Mouse (Mus musculus): ENCODE results near the gene Pitpnc1.

Gene Pitpnc1

GRCm38 (mm10) chr11:107332332-107332731, 138.2 kb downstream of the Pitpnc1 start:
- WGBS = 59% methylated on average over 13 of the region's 13 CpGs

GRCm38 (mm10) chr11:107331425-107331824, 139.1 kb downstream of the Pitpnc1 start:
- WGBS = 62% methylated on average over 2 of the region's 2 CpGs

- 71% methylated on average over 10 of the region's 10 CpGs for WGBS
Observed at GRCm38 (mm10) chr11:107327326-107327725, 143.2 kb downstream of the Pitpnc1 start.

GRCm38 (mm10) chr11:107325739-107326725, 144.5 kb downstream of the Pitpnc1 start:
- 43% methylated on average over 14 of the region's 14 CpGs for WGBS

- 82% methylated on average over 4 of the region's 4 CpGs for WGBS
Observed at GRCm38 (mm10) chr11:107325226-107325625, 145.3 kb downstream of the Pitpnc1 start.

- WGBS = 63% methylated on average over 18 of the region's 18 CpGs
Observed at GRCm38 (mm10) chr11:107323173-107323572, 147.3 kb downstream of the Pitpnc1 start.

GRCm38 (mm10) chr11:107322226-107322625, 148.3 kb downstream of the Pitpnc1 start:
- WGBS = 96% methylated on average over 13 of the region's 13 CpGs

- 90% methylated on average over 3 of the region's 3 CpGs for WGBS
Observed at GRCm38 (mm10) chr11:107321819-107322218, 148.7 kb downstream of the Pitpnc1 start.

- WGBS = 70% methylated on average over 10 of the region's 10 CpGs
Observed at GRCm38 (mm10) chr11:107319861-107320260, 150.6 kb downstream of the Pitpnc1 start.

- WGBS = 64% methylated on average over 14 of the region's 14 CpGs
Observed at GRCm38 (mm10) chr11:107317653-107318281, 152.7 kb downstream of the Pitpnc1 start.

- 60% methylated on average over 15 of the region's 15 CpGs for WGBS
Observed at GRCm38 (mm10) chr11:107315475-107315874, 155.0 kb downstream of the Pitpnc1 start.

GRCm38 (mm10) chr11:107310338-107311121, 160.0 kb downstream of the Pitpnc1 start:
- 24% methylated on average over 20 of the region's 20 CpGs for WGBS

- WGBS = 71% methylated on average over 11 of the region's 11 CpGs
Observed at GRCm38 (mm10) chr11:107306170-107306569, 164.3 kb downstream of the Pitpnc1 start.

- 56% methylated on average over 4 of the region's 4 CpGs for WGBS
Observed at GRCm38 (mm10) chr11:107302141-107302540, 168.4 kb downstream of the Pitpnc1 start.

GRCm38 (mm10) chr11:107299511-107300120, 170.9 kb downstream of the Pitpnc1 start:
- 93% methylated on average over 9 of the region's 9 CpGs for whole genome bisulfite sequencing

GRCm38 (mm10) chr11:107296176-107296575, 174.3 kb downstream of the Pitpnc1 start:
- WGBS = 85% methylated on average over 4 of the region's 4 CpGs

GRCm38 (mm10) chr11:107292036-107292435, 178.5 kb downstream of the Pitpnc1 start:
- WGBS = 79% methylated on average over 13 of the region's 13 CpGs

GRCm38 (mm10) chr11:107288186-107288563, 182.3 kb downstream of the Pitpnc1 start:
- WGBS = 87% methylated on average over 2 of the region's 2 CpGs

GRCm38 (mm10) chr11:107287215-107288185, 183.0 kb downstream of the Pitpnc1 start:
- WGBS = 84% methylated on average over 11 of the region's 11 CpGs

- 74% methylated on average over 7 of the region's 7 CpGs for WGBS
Observed at GRCm38 (mm10) chr11:107285731-107286130, 184.8 kb downstream of the Pitpnc1 start.

All from cerebral cortex, adult 2 months (tissue).